Mouse (Mus musculus): ENCODE measurements around the gene Hils1.

- no peak for TF ChIP-seq CTCF (IDR thresholded peaks at IDR 0.05)
- TF ChIP-seq EP300 (IDR thresholded peaks at IDR 0.05; ENCODE audit: insufficient read depth, low read depth, low read length), result no peak
- no peak for TF ChIP-seq POLR2A (IDR thresholded peaks at IDR 0.05; ENCODE audit: insufficient read depth, low read depth, low read length)
Measured at GRCm38 (mm10) chr11:94941776-94942175, 25.6 kb upstream of the Hils1 start.

All from heart, adult 2 months (tissue).